Mouse (Mus musculus) urinary bladder, adult 18-20 months (tissue): ENCODE results near the gene Il17c.
A peak's percentile ranks its signal among the peaks of the same experiment; 100 is the strongest.

Experiments used
- DNase-seq, 2 experiments: peaks; one replicate each; pipeline ENCODE4 v3.0.0; 2022; ENCODE audit warnings: low spot score in 2 of 2, mixed read lengths in 2 of 2

Gene Il17c

DNA sequence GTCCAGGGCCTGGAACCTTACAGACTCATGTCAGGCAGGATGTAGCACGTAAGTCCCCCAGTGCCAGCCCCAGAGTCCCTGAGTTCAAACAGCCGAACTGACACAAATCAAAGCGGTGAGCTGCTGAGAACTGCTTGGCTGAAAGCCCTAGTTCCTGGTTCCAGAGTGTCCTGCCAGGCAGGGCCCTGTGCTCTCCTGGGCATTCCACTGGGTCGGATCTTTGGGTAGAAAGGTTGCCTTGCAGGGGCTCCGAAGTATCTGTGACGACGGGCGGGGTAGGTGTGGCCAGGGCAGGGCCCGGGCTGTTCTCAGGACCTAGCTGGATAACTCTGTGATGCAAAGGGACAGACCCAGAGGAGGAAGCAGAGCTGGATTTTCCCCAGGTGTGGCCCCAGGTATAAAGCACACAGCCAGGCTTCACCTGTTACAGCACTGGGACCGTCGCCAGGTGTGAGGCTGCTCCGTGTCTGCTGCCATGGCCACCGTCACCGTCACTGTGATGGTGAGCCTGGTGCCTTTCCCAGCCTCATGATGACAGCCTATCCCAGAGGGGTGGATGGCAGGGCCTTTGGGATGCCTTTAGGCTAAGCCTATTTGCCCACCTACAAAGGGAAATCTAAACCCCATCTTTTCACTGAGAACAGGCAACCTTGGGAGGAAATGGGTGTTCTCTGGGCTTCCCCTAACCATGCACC lies at the start of gene Il17c:
Gene Il17c (plus strand): TSS at position 645 of the 695 bp plus-strand sequence.
- DNase-seq, result no peak

DNA sequence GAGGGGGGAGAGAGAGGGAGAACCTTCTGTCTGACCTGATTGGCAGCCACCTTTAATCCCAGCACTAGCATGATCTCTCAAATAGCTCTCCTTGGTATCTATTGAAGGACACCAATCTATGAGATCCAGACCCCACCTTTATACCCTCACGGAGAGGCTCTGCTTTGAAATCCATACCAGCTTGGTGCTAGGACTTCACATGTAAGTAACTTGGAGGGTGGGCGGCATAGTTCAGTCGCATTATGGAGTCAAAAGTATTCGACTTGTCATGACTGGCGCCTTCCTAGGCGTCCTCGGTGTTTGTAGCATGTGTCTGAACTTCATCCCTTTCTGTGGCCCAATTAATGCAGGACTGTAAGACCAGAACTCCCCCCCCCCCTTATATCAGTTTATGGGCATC lies 46.5 kb upstream of the Il17c start:
- DNase-seq, result no peak

GRCm38 (mm10) chr8:122375751-122376364 lies 46.0 kb upstream of the Il17c start:
- DNase-seq, result no peak

DNA sequence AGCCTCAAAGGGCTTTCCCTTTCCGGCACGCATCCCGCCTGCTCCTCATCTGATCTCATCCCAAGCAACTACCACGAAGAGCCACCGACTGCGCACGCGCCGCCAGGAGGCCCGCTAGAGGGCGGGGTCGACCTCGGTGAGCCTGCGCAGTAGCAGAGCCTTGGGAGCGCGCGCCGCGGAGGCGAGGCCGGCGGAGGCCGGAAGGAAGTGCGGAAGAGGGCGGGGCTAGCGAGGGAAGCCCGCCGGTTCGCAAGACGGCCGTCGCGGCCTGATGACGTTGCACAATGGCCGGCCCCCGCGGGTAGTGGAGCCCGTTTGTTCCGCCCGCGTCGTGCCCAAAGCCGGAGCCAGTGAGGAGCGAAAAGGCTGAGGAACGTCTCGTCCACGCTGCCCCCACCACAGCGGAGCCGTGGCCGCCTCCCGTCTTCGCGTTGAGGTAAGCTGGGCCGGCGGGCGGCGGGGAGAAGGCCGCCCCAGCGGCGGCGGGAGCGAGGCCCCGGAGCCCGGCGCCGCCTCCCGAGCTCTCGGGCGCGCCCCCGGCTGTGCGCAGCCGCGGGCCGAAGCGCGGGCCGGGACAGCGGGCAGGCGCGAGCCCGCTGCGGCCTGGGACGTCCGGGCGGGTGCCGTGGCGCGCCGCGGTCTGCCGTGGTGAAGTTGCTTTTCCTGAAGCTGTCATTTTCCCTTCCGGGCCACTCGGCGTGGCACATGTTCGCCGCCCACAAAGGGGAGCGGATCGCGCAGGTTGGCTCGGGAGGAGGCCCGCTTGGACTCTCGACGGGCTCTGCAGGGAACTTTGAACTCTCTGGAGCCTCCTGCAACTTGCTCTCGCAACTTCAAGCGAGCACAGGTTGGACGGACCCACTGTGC lies 45.2 kb upstream of the Il17c start, which contains the start of gene Zc3h18:
Gene Zc3h18 (plus strand): TSS at position 245 of the 867 bp plus-strand sequence.
- DNase-seq, result peak; percentile 95 to 98

DNA sequence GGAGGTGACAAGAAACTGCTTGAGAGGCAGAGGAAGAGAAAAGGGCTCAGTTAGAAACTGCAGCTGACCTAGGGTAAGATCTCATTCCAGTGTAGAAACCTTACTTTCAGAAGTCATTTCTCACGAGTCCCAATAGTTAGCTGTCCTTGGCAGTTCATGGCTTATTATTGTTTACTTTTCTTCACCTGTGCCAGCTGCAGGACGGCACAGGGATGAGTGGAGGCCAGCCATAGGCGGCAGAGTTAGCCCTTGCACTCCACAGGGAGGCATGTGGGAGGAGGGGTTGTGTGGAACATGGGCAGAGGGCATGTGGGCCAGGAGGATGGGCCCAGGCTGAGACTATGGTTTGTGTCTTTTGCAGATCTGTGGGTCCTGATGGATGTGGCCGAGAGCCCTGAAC lies 38.8 kb upstream of the Il17c start:
- DNase-seq, result no peak

- no peak for DNase-seq
These were observed 32.5 kb upstream of the Il17c start for GRCm38 (mm10) chr8:122389357-122389756.

- DNase-seq, result no peak
These were observed 31.1 kb upstream of the Il17c start for GRCm38 (mm10) chr8:122390758-122391157.

DNA sequence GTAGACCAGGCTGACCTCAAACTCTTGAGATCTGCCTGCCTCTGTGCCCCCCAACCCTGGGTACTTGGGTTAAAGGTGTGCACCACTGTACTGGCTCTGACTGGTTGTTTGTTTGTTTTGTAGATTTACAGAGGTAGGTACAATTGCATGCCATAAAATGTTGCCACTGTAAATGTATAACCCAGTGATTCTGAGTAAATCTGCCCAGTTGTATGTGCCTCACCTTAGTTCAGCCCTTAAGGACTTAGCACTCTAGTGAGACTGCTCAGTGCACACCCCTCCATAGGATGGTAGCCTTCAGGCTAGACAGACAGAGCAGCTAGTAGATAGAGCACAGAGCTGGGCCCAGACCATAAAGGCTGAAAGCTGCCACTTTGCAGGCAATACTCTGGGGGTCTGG lies 28.1 kb upstream of the Il17c start:
- no peak for DNase-seq

GRCm38 (mm10) chr8:122395291-122395690 lies 26.5 kb upstream of the Il17c start:
- DNase-seq, result no peak

GRCm38 (mm10) chr8:122398186-122398585 lies 23.6 kb upstream of the Il17c start:
- no peak for DNase-seq

DNA sequence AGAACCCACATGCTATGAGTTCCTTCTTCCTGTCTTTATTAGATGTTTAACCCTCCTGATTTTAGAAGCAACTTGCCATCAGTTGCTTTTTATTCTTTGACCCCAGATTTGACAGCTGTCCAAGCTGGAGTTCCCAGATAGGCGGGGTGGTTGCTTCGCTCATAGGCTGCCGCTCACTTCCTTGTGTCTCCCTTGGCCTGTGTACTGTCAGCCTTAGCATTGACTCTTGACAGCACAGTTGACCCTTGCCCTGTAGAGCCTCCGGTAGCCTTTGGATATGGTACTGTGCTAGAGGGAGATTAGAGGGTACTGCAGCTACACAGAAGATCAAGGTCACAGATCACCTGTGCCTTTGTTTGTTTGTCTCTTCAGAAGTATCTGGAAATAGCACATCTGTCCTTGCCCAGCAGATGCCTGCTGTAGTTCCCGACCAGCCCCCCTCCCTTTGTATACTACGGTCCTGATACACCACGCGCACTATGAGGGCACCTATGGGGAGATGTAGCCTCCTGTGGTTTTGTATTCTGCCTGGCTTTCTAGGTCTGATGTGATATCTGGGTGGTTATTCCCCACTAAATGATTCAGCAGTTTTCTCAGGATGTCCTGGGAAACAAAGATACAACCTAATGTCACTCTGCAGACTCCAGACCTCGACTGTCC lies 16.5 kb upstream of the Il17c start:
- no peak for DNase-seq

DNA sequence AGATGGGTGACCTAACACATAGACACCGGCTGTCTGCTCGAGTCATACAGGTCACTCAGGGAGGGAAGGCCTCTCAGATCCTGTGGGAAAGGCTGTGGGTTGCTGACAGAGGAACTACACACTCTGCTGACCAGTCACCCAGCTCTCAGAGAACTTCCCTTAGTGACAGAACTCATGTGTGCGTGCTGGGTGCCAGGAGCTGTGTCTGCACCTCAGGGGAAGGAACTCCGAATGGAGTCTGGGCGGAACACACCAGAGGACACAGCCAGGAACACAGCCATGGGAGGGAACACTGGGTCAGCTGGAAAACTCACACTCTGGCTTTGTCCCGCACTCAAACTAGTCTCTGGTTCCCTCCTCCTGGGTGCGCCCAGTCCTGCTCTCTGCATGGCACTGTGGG lies 14.1 kb upstream of the Il17c start:
- no peak for DNase-seq

DNA sequence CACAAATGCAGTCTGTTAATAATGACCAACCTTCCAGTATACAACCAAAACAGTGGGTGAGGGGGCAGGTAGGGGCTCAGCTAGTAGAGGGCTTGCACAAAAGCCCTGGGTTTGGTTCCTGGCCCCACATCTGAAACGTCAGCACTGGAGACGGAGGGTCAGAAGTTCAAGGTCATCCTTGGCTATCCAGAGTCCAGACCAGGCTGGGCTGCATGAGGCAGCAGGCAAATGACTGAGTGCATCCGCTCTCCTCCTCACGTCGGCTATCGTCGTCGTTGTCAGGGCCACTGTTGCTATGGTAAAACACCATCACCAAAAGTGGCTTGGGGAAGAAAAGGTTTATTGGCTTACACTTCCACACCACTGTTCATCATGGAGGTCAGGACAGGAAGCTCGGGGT lies 7.5 kb upstream of the Il17c start:
- no peak for DNase-seq

- no peak for DNase-seq
These were observed 6.3 kb upstream of the Il17c start for GRCm38 (mm10) chr8:122415554-122415953.

DNA sequence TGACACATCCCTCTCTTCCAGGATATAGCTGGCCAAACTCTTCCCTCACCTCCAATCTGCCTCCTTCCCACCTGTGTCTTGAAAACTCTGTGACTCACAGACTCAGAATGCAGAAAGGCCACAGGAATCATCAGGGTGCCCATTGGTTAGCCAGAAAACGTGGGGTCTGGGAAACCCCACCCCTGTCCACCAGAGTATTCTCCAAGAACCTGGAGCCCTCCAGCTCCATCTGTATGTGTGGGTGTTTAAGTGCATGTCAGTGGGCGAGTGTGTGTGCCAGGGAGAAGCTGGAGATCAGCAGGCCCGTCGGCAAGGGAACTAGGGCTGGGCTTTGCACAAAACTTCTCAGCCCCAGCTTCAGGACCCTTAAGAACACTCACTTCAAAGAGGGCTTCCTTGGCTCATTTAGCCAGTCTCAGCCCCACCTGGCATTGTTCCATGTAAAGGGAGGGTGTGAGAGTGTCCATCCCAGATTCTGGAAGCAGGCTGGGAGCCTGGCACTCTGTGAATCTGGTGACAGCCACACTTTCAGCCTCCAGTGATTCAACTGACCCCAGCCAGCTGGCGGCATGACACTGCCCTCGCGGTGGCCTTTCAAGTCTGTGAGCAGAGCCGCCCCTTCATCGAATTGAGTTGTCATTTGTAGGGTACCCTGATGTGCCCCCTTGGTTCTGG lies 1.8 kb upstream of the Il17c start:
- DNase-seq, result no peak

GRCm38 (mm10) chr8:122423217-122423616 lies 1.4 kb downstream of the Il17c start:
- DNase-seq, result no peak

DNA sequence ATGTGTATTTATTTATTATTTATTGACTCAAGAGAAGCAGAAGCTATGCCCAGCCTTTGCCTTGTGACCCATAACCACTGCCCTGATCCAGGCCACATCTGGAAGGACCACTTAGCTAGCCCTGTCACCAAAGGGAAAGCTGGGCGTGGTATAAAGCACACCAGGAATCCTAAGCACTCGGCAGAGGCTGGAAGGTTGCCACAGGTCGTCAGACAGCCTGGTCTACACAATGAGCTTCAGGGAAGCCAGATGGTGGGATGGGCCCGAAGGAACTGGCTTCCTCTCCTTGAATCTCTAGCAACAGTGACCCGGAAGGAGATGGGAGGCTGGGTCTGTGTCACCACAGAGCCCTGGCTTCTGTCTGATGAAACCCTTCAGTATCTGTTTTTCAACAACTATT lies 1.8 kb downstream of the Il17c start:
- DNase-seq, result no peak

DNA sequence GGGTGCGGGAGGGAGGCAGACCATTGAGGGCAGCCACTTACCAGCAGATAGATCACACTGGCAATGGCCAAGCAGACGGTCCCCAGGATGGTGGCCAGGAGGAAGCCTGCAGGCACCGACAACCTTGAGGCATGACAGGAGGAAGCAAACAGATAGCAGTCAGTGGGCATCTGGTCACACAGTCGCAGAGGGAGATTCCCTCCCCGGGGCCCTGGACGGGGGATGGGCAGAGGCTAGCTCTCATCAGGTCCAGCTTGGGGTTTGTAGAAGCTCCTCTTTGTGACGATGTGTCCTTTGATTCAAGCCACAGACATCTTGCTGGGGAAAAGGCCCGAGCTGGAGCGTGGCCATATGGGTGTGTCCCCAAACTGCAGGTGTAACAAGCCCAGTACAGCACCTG lies 4.3 kb downstream of the Il17c start:
- DNase-seq, result no peak

DNA sequence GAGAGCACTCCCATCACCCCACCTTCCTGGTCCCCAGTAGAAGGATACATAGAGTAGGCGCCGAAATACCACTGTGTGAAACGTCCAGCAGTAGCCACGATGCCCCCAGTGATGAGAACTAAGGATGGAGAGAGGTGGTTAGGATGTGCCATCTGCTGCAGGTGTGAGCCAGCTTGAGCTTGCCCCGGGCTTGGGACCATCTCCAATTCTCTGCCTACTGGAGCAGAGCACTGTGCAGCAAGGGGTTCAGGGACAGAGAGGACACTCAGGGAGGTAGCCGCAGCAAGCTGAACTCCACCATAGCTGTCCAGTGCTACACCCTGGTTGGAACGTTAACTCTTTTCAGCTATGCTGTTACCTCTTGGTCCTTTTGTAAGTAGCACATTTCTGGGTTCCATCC lies 5.8 kb downstream of the Il17c start:
- no peak for DNase-seq

GRCm38 (mm10) chr8:122428163-122428562 lies 6.3 kb downstream of the Il17c start:
- no peak for DNase-seq

DNA sequence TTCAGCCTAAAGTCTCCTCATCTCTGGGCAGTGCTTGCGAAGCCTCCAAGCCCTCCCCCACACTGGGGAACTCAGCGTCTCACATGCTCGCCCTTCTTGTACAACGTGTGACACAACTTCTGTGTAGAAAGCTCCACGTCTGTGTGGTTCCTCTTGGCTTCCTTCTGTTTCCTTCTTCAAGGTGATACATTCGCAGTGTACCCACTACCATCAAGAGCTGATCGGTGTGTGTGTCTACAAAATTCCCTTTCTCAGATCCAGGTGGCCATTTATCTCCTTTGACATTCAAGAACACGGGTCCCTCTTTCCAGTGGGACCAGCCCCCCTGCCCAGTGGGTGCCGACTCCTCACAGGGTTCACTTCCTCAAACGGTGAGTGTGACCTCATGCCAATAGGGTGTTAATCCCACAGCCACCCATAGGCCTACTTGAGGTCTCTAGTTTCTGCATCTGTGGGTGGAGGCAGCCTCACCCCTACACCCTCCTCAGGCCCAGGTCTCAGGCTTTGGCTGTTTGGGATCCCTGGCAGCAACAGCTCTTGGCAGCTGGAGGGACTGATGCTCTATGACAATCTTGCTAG lies 8.3 kb downstream of the Il17c start:
- DNase-seq, result no peak
